Mouse (Mus musculus) limb, embryonic 13.5 days (tissue): ENCODE measurements at regions not wholly inside any gene's neighbourhood (a gene's known extent, or its start where the extent isn't known, plus 50 kb on each side); places are given as distances from the start of the nearest gene placed in this dataset.
"Not testable (repeated sequence)": the region's sequence is repeated elsewhere in the genome, so short reads cannot be mapped to it uniquely, and the experiment has no call there.

ENCODE experiments used
- ATAC-seq: fragments of 200-750 bp; cut with Nextera tagmentation; 2 replicates; pipeline ENCODE4 v1.8.0; 2017; ENCODE audit warnings: low read depth, moderate number of reproducible peaks, moderate TSS enrichment; ENCODE audit not compliant: low FRiP score
- H3K27ac ChIP-seq: fragments of 300-500 bp; sonication (generic); 2 replicates; pipeline ENCODE4 v1.5.1; 2015; ENCODE audit warnings: inconsistent platforms, mild to moderate bottlenecking, moderate library complexity
- H3K27me3 ChIP-seq: fragments of 300-500 bp; sonication (generic); 2 replicates; pipeline ENCODE4 v1.6.1; 2015; ENCODE audit warnings: mild to moderate bottlenecking, inconsistent platforms
- H3K36me3 ChIP-seq: fragments of 300-500 bp; sonication (generic); 2 replicates; pipeline ENCODE4 v1.6.1; 2015; ENCODE audit warnings: inconsistent platforms, mild to moderate bottlenecking, moderate library complexity
- H3K4me1 ChIP-seq: fragments of 300-500 bp; sonication (generic); 2 replicates; pipeline ENCODE4 v1.6.1; 2015; ENCODE audit warnings: inconsistent platforms
- H3K4me2 ChIP-seq: fragments of 300-500 bp; sonication (generic); replicated peaks from 2 replicates; pipeline ENCODE4 v1.6.1; 2015; ENCODE audit warnings: inconsistent platforms, mild to moderate bottlenecking, moderate library complexity
- H3K4me3 ChIP-seq: fragments of 300-500 bp; sonication (generic); 2 replicates; pipeline ENCODE4 v1.5.1; 2015; ENCODE audit warnings: moderate library complexity, mild to moderate bottlenecking, inconsistent platforms
- H3K9ac ChIP-seq: fragments of 300-500 bp; sonication (generic); 2 replicates; pipeline ENCODE4 v1.6.1; 2015; ENCODE audit warnings: mild to moderate bottlenecking, inconsistent platforms
- H3K9me3 ChIP-seq: fragments of 300-500 bp; sonication (generic); 2 replicates; pipeline ENCODE4 v1.6.1; 2016; ENCODE audit warnings: inconsistent platforms
- WGBS: fragments of 180-500 bp; shearing (Covaris S2); methylation state at CpG from one replicate; pipeline ENCODE4 v1.1.7; 2015; 5-methylcytosine and 5-hydroxymethylcytosine counted together

GRCm38 (mm10) chr7:137522450-137522849 lies 85.0 kb downstream of the Glrx3 start:
- 0 out of 2 replicates have a peak, but pooled peaks cover 3% of the 10 kb centered on the region for H3K27me3 ChIP-seq
- WGBS = 82% methylated on average over 5 of the region's 5 CpGs

GRCm38 (mm10) chr7:137533476-137533875 lies 96.1 kb downstream of the Glrx3 start:
- no peak overlapping the region for H3K4me2 ChIP-seq
- H3K27me3 ChIP-seq = 0 out of 2 replicates have a peak, but pooled peaks cover 4% of the 10 kb centered on the region
- no peaks in the 10 kb centered on the region for H3K36me3 ChIP-seq
- no peak overlapping the region for H3K4me3 ChIP-seq
- no peak overlapping the region for H3K27ac ChIP-seq
- H3K9ac ChIP-seq = no peak overlapping the region
- H3K9me3 ChIP-seq = no peaks in the 10 kb centered on the region
- no peak for ATAC-seq
- WGBS = 77% methylated on average over 4 of the region's 4 CpGs
- H3K4me1 ChIP-seq = no peaks in the 10 kb centered on the region

More at GRCm38 (mm10) chr7:137522450-137522849, 85.0 kb downstream of the Glrx3 start:
- Histone ChIP-seq H3K4me1 (peaks cover 25% of the 10 kb centered on the region), H3K36me3 (no peaks in the 10 kb centered on the region), H3K9ac (no peak overlapping the region), H3K27ac (no peak overlapping the region), H3K9me3 (no peaks in the 10 kb centered on the region), H3K4me3 (no peak overlapping the region), H3K4me2 (no peak overlapping the region)
- ATAC-seq = no peak

GRCm38 (mm10) chr7:137549991-137550390 lies 112.6 kb downstream of the Glrx3 start:
- Histone ChIP-seq H3K27me3 (no peaks in the 10 kb centered on the region), H3K27ac (no peak overlapping the region), H3K9ac (no peak overlapping the region), H3K4me1 (no peaks in the 10 kb centered on the region), H3K4me2 (no peak overlapping the region), H3K36me3 (no peaks in the 10 kb centered on the region), H3K9me3 (no peaks in the 10 kb centered on the region), H3K4me3 (no peak overlapping the region)
- WGBS = 41% methylated on average over 2 of the region's 2 CpGs
- no peak for ATAC-seq

- H3K9me3 ChIP-seq = no peaks in the 10 kb centered on the region
- H3K27me3 ChIP-seq = no peaks in the 10 kb centered on the region
- no peak overlapping the region for H3K4me2 ChIP-seq
- WGBS = 72% methylated on average over 5 of the region's 5 CpGs
- no peaks in the 10 kb centered on the region for H3K36me3 ChIP-seq
- ATAC-seq = no peak
- H3K4me1 ChIP-seq = peaks cover 4% of the 10 kb centered on the region
- no peak overlapping the region for H3K27ac ChIP-seq
- no peak overlapping the region for H3K4me3 ChIP-seq
- H3K9ac ChIP-seq = no peak overlapping the region
Measured at GRCm38 (mm10) chr7:137552551-137553198, 115.3 kb downstream of the Glrx3 start.

- Histone ChIP-seq H3K4me2 (no peak overlapping the region), H3K9me3 (no peaks in the 10 kb centered on the region), H3K9ac (no peak overlapping the region), H3K4me1 (peaks cover 21% of the 10 kb centered on the region), H3K4me3 (no peak overlapping the region), H3K36me3 (no peaks in the 10 kb centered on the region), H3K27ac (no peak overlapping the region), H3K27me3 (no peaks in the 10 kb centered on the region)
- WGBS = 65% methylated on average over 2 of the region's 2 CpGs
- no peak for ATAC-seq
Measured at GRCm38 (mm10) chr7:137555481-137555880, 118.1 kb downstream of the Glrx3 start.

GRCm38 (mm10) chr7:137557439-137557838 lies 120.0 kb downstream of the Glrx3 start:
- Histone ChIP-seq H3K4me1 (peaks cover 35% of the 10 kb centered on the region), H3K27me3 (0 out of 2 replicates have a peak, but pooled peaks cover 3% of the 10 kb centered on the region), H3K9me3 (no peaks in the 10 kb centered on the region), H3K27ac (no peak overlapping the region), H3K4me3 (no peak overlapping the region), H3K36me3 (no peaks in the 10 kb centered on the region), H3K4me2 (no peak overlapping the region), H3K9ac (no peak overlapping the region)
- WGBS = 33% methylated on average over 3 of the region's 3 CpGs
- peak; percentile 51; the same call in 1 of the 2 replicates for ATAC-seq

- H3K4me2 ChIP-seq = no peak overlapping the region
- no peaks in the 10 kb centered on the region for H3K9me3 ChIP-seq
- WGBS = 90% methylated on average over 3 of the region's 3 CpGs
- no peak overlapping the region for H3K9ac ChIP-seq
- no peaks in the 10 kb centered on the region for H3K36me3 ChIP-seq
- peaks cover 35% of the 10 kb centered on the region for H3K4me1 ChIP-seq
- no peak overlapping the region for H3K4me3 ChIP-seq
- no peak overlapping the region for H3K27ac ChIP-seq
- 0 out of 2 replicates have a peak, but pooled peaks cover 3% of the 10 kb centered on the region for H3K27me3 ChIP-seq
- no peak for ATAC-seq
Measured at GRCm38 (mm10) chr7:137558871-137559270, 121.5 kb downstream of the Glrx3 start.

GRCm38 (mm10) chr7:137570199-137570598 lies 132.8 kb downstream of the Glrx3 start:
- 81% methylated on average over 2 of the region's 2 CpGs for WGBS
- H3K9me3 ChIP-seq = peaks cover 3% of the 10 kb centered on the region; the same call in 1 of the 2 replicates
- no peak for ATAC-seq
- H3K9ac ChIP-seq = no peak overlapping the region
- H3K27me3 ChIP-seq = no peaks in the 10 kb centered on the region
- H3K4me1 ChIP-seq = no peaks in the 10 kb centered on the region
- H3K4me2 ChIP-seq = no peak overlapping the region
- no peak overlapping the region for H3K27ac ChIP-seq
- H3K36me3 ChIP-seq = no peaks in the 10 kb centered on the region
- no peak overlapping the region for H3K4me3 ChIP-seq

- Histone ChIP-seq H3K9ac (no peak overlapping the region), H3K27me3 (no peaks in the 10 kb centered on the region), H3K4me1 (no peaks in the 10 kb centered on the region), H3K36me3 (no peaks in the 10 kb centered on the region), H3K27ac (no peak overlapping the region), H3K9me3 (peaks cover 3% of the 10 kb centered on the region; the same call in 1 of the 2 replicates), H3K4me2 (no peak overlapping the region), H3K4me3 (no peak overlapping the region)
- no peak for ATAC-seq
- WGBS = 66% methylated on average over 3 of the region's 3 CpGs
Measured at GRCm38 (mm10) chr7:137575491-137575890, 138.1 kb downstream of the Glrx3 start.

- Histone ChIP-seq H3K27me3 (no peaks in the 10 kb centered on the region), H3K36me3 (no peaks in the 10 kb centered on the region), H3K4me3 (no peak overlapping the region), H3K27ac (no peak overlapping the region), H3K9ac (no peak overlapping the region), H3K4me1 (no peaks in the 10 kb centered on the region), H3K4me2 (no peak overlapping the region), H3K9me3 (peaks cover 3% of the 10 kb centered on the region; the same call in 1 of the 2 replicates)
- ATAC-seq = no peak
- WGBS = 79% methylated on average over 6 of the region's 6 CpGs
Measured at GRCm38 (mm10) chr7:137576251-137576650, 138.8 kb downstream of the Glrx3 start.

- 85% methylated on average over 2 of the region's 2 CpGs for WGBS
- Histone ChIP-seq H3K9me3 (no peaks in the 10 kb centered on the region), H3K27ac (no peak overlapping the region), H3K4me2 (no peak overlapping the region), H3K4me3 (no peak overlapping the region), H3K27me3 (no peaks in the 10 kb centered on the region), H3K9ac (no peak overlapping the region), H3K4me1 (no peaks in the 10 kb centered on the region), H3K36me3 (no peaks in the 10 kb centered on the region)
- no peak for ATAC-seq
Measured at GRCm38 (mm10) chr7:137583556-137583955, 146.1 kb downstream of the Glrx3 start.

- H3K4me1 ChIP-seq, H3K9ac ChIP-seq, H3K4me2 ChIP-seq, H3K27me3 ChIP-seq, H3K36me3 ChIP-seq, H3K9me3 ChIP-seq, ATAC-seq, H3K4me3 ChIP-seq, H3K27ac ChIP-seq: not testable (repeated sequence)
- 86% methylated on average over 4 of the region's 4 CpGs for WGBS
Measured at GRCm38 (mm10) chr7:137584916-137585315, 147.5 kb downstream of the Glrx3 start.

GRCm38 (mm10) chr7:137593570-137593969 lies 156.2 kb downstream of the Glrx3 start:
- 29% methylated on average over 8 of the region's 8 CpGs for WGBS
- peaks cover 9% of the 10 kb centered on the region; the same call in 1 of the 2 replicates for H3K4me1 ChIP-seq

More at GRCm38 (mm10) chr7:137593570-137593969, 156.2 kb downstream of the Glrx3 start:
- H3K9me3 ChIP-seq = no peaks in the 10 kb centered on the region
- no peak for ATAC-seq
- H3K36me3 ChIP-seq = no peaks in the 10 kb centered on the region
- H3K9ac ChIP-seq = no peak overlapping the region
- H3K27ac ChIP-seq = no peak overlapping the region
- no peak overlapping the region for H3K4me3 ChIP-seq
- no peak overlapping the region for H3K4me2 ChIP-seq
- H3K27me3 ChIP-seq = peaks cover 4% of the 10 kb centered on the region; the same call in 1 of the 2 replicates
